Mouse (Mus musculus): Measurements from ENCODE around the gene Foxc1. TPM values are rescaled to one million over a fixed set of nuclear protein-coding genes. Genes with fewer than 3 reads are reported as not detected.

Foxc1 gene
- total and polyA plus RNA-seq, 2 experiments from 2014 or later, result 1.6 to 20.0 TPM

DNA sequence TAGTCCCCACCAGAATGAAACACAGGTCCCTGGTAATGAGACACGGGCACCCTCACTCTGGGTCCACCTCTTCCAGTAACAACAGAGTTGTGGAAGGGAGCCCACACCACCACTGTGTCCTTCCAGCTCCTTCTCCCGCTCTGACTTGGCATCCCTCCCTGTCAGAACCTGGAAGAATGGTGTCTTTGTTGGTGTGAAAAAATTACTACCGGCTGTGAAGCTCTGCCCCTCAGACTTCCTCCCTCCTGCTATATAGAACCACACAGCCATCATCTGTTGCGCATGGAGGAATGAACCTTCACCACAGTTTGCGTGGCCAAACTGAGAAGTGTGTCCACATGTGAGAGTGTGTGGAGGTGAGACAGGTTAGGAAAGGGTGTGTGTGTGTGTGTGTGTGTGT, 30.7 kb upstream of the Foxc1 start:
- H3K4me2 ChIP-seq (ENCODE audit: low read depth, low read length), result no peak overlapping the region
- TF ChIP-seq EP300 (IDR thresholded peaks at IDR 0.05; ENCODE audit: low read depth), result no peak
- no peak for TF ChIP-seq CTCF (IDR thresholded peaks at IDR 0.05; ENCODE audit: low read depth)
- ATAC-seq (ENCODE audit: insufficient read depth, low read depth) (no peak), DNase-seq (ENCODE audit: low spot score) (no peak)
- H3K27me3 ChIP-seq (ENCODE audit: control insufficient read depth, insufficient read depth, low read length), result no peaks in the 10 kb centered on the region
- no peaks in the 10 kb centered on the region for H3K4me1 ChIP-seq (ENCODE audit: control insufficient read depth, insufficient read depth)
- no peak overlapping the region for H3K4me3 ChIP-seq (ENCODE audit: low read depth, low read length)
- no peaks in the 10 kb centered on the region for H3K9me3 ChIP-seq (replicated peaks; ENCODE audit: control insufficient read depth, low read length)
- no peak overlapping the region for H3K27ac ChIP-seq (ENCODE audit: low read depth)
- WGBS, result 64% methylated on average over 5 of the region's 5 CpGs
- no peaks in the 10 kb centered on the region for H3K36me3 ChIP-seq (replicated peaks; ENCODE audit: control insufficient read depth, insufficient read depth, low read length)
- no peak overlapping the region for H3K9ac ChIP-seq (replicated peaks; ENCODE audit: low read depth, low read length)

GRCm38 (mm10) chr13:31779281-31779981, 27.0 kb upstream of the Foxc1 start:
- ATAC-seq (ENCODE audit: insufficient read depth, low read depth) (no peak), DNase-seq (ENCODE audit: low spot score) (no peak)
- H3K9me3 ChIP-seq (replicated peaks; ENCODE audit: control insufficient read depth, low read length), result no peaks in the 10 kb centered on the region
- TF ChIP-seq EP300 (IDR thresholded peaks at IDR 0.05; ENCODE audit: low read depth) (no peak), CTCF (IDR thresholded peaks at IDR 0.05; ENCODE audit: low read depth) (no peak)
- H3K4me3 ChIP-seq (ENCODE audit: low read depth, low read length), result no peak overlapping the region
- H3K27me3 ChIP-seq (ENCODE audit: control insufficient read depth, insufficient read depth, low read length), result no peaks in the 10 kb centered on the region
- no peaks in the 10 kb centered on the region for H3K4me1 ChIP-seq (ENCODE audit: control insufficient read depth, insufficient read depth)
- no peak overlapping the region for H3K9ac ChIP-seq (replicated peaks; ENCODE audit: low read depth, low read length)
- H3K4me2 ChIP-seq (ENCODE audit: low read depth, low read length), result no peak overlapping the region
- H3K36me3 ChIP-seq (replicated peaks; ENCODE audit: control insufficient read depth, insufficient read depth, low read length), result no peaks in the 10 kb centered on the region
- WGBS, result 66% methylated on average over 17 of the region's 17 CpGs
- no peak overlapping the region for H3K27ac ChIP-seq (ENCODE audit: low read depth)

- DNase-seq (ENCODE audit: low spot score) (no peak), ATAC-seq (ENCODE audit: insufficient read depth, low read depth) (no peak)
- H3K27me3 ChIP-seq (ENCODE audit: control insufficient read depth, insufficient read depth, low read length), result no peaks in the 10 kb centered on the region
- WGBS, result 82% methylated on average over 3 of the region's 3 CpGs
- no peaks in the 10 kb centered on the region for H3K4me1 ChIP-seq (ENCODE audit: control insufficient read depth, insufficient read depth)
- H3K4me2 ChIP-seq (ENCODE audit: low read depth, low read length), result no peak overlapping the region
- H3K36me3 ChIP-seq (replicated peaks; ENCODE audit: control insufficient read depth, insufficient read depth, low read length), result no peaks in the 10 kb centered on the region
- TF ChIP-seq EP300 (IDR thresholded peaks at IDR 0.05; ENCODE audit: low read depth), result no peak
- TF ChIP-seq CTCF (IDR thresholded peaks at IDR 0.05; ENCODE audit: low read depth), result no peak
- H3K4me3 ChIP-seq (ENCODE audit: low read depth, low read length), result no peak overlapping the region
- H3K9me3 ChIP-seq (replicated peaks; ENCODE audit: control insufficient read depth, low read length), result no peaks in the 10 kb centered on the region
- no peak overlapping the region for H3K9ac ChIP-seq (replicated peaks; ENCODE audit: low read depth, low read length)
- no peak overlapping the region for H3K27ac ChIP-seq (ENCODE audit: low read depth)
These were observed 26.1 kb upstream of the Foxc1 start for GRCm38 (mm10) chr13:31780299-31780698.

- 91% methylated on average over 2 of the region's 2 CpGs for WGBS
- H3K9ac ChIP-seq (replicated peaks; ENCODE audit: low read depth, low read length), result no peak overlapping the region
- no peak overlapping the region for H3K4me2 ChIP-seq (ENCODE audit: low read depth, low read length)
- H3K9me3 ChIP-seq (replicated peaks; ENCODE audit: control insufficient read depth, low read length), result no peaks in the 10 kb centered on the region
- H3K4me1 ChIP-seq (ENCODE audit: control insufficient read depth, insufficient read depth), result no peaks in the 10 kb centered on the region
- no peaks in the 10 kb centered on the region for H3K27me3 ChIP-seq (ENCODE audit: control insufficient read depth, insufficient read depth, low read length)
- H3K36me3 ChIP-seq (replicated peaks; ENCODE audit: control insufficient read depth, insufficient read depth, low read length), result no peaks in the 10 kb centered on the region
- H3K4me3 ChIP-seq (ENCODE audit: low read depth, low read length), result no peak overlapping the region
- ATAC-seq (ENCODE audit: insufficient read depth, low read depth) (no peak), DNase-seq (ENCODE audit: low spot score) (no peak)
- no peak overlapping the region for H3K27ac ChIP-seq (ENCODE audit: low read depth)
- TF ChIP-seq EP300 (IDR thresholded peaks at IDR 0.05; ENCODE audit: low read depth) (no peak), CTCF (IDR thresholded peaks at IDR 0.05; ENCODE audit: low read depth) (no peak)
These were observed 24.4 kb upstream of the Foxc1 start for GRCm38 (mm10) chr13:31782063-31782462.

GRCm38 (mm10) chr13:31784757-31785156, 21.7 kb upstream of the Foxc1 start:
- TF ChIP-seq CTCF (IDR thresholded peaks at IDR 0.05; ENCODE audit: low read depth) (no peak), EP300 (IDR thresholded peaks at IDR 0.05; ENCODE audit: low read depth) (no peak)
- Histone ChIP-seq H3K27ac (ENCODE audit: low read depth) (no peak overlapping the region), H3K27me3 (ENCODE audit: control insufficient read depth, insufficient read depth, low read length) (no peaks in the 10 kb centered on the region), H3K4me3 (ENCODE audit: low read depth, low read length) (no peak overlapping the region), H3K4me1 (ENCODE audit: control insufficient read depth, insufficient read depth) (no peaks in the 10 kb centered on the region), H3K4me2 (ENCODE audit: low read depth, low read length) (no peak overlapping the region), H3K9ac (replicated peaks; ENCODE audit: low read depth, low read length) (no peak overlapping the region), H3K36me3 (replicated peaks; ENCODE audit: control insufficient read depth, insufficient read depth, low read length) (no peaks in the 10 kb centered on the region), H3K9me3 (replicated peaks; ENCODE audit: control insufficient read depth, low read length) (no peaks in the 10 kb centered on the region)
- 65% methylated on average over 7 of the region's 7 CpGs for WGBS
- no peak for ATAC-seq (ENCODE audit: insufficient read depth, low read depth)
- no peak for DNase-seq (ENCODE audit: low spot score)
